Mouse (Mus musculus) MEL-GATA-1-ER (cell line): Measurements from ENCODE around the gene Slit3.

ENCODE experiments used
- DNase-seq: peaks from one replicate; pipeline ENCODE4 v3.0.0-alpha.2; 2012; ENCODE audit warnings: low read depth; ENCODE audit errors: extremely low read depth

The Slit3 gene

DNA sequence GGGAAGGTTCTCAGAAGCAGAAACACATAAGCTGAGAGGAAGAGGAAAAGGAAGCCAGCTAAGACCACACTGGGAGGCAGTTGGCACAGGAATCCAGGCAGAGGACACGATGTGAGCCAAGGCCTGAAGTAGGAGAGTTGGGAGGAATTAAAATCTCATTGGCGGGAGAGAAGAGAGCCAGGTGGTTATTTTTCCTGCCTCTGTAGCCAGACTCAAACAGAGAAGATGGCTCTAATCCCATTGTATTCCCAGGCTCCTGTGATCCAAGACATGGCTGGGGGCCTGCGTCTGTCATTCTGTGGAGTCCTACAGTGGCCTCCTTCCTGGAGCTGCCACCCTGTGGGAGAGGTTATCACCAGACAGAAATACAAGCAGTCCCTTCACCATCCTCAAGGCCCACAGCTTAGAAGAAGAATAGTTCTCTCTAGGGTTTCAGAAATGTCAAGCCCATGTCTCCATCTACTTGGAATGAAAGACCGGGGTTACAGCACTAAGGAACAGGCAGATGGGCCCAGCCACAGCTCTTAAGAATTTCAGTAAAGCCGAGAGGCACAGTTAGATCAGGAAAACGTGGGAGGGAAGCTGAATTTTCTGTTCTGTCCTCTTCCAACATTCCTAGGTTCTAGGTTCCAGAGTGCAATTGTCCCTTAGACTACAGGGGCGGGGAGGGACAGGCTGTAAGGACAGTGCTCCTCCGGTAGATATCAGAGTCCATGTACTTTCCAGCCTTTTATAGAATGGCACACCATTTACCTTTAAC, 183.4 kb downstream of the Slit3 start:
- DNase-seq: no peak

DNA sequence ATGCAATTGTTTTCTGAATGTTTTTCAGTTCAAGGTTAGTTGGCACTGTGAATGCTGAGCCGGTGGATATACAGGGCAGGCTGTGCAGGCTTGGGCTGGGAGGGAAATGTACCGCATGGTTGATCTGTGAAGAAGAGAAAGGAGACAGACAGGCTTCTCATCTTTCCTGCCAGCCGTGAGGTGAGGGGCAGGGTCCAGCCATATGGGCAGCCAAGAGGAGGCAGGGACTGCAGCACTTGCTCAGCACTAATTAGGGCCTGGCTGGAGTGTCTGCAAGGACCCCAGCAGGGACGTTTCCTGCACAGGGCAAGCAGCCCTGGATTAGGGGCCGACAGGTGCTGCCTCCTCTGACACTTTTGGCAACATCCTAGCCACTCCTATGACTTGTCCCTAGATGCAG, 184.1 kb downstream of the Slit3 start:
- no peak for DNase-seq

DNA sequence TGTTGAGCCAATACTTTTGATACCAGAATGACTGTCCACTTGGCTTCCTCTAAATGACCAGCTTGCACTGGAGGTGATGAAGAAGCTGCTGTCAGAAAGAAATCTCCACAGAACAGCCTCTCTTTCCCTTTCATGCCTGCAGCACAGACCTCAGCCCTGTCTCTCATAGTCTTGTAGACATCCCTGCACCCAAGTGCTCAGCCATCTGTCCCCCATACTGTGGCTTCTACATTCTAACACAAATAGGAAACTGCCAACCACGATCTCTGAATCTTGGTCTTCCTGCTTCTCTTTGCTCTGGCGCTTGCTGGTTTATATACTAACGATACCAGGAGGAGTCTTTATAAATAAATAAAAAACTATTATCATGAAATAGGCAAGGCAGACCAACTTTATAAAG, 184.9 kb downstream of the Slit3 start:
- DNase-seq: no peak

DNA sequence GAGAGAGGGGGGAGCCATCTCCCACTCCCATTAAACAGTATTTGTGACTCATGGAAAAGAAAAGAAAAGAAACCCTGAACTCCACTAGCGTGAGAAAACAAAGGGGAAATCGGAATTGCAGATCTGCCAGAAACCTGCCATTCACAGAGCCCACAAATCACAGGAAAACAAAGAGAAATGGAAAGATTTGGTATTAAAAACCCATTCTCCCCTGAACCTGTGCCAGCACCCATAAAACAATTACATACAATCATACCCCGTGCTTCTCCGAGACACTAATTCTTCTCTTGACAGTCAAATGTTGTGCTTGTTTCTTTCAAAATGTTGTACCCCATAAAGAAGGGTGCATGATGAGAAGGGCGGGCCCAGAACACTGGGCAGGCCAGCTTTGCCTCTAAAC, 185.9 kb downstream of the Slit3 start:
- DNase-seq: no peak

DNA sequence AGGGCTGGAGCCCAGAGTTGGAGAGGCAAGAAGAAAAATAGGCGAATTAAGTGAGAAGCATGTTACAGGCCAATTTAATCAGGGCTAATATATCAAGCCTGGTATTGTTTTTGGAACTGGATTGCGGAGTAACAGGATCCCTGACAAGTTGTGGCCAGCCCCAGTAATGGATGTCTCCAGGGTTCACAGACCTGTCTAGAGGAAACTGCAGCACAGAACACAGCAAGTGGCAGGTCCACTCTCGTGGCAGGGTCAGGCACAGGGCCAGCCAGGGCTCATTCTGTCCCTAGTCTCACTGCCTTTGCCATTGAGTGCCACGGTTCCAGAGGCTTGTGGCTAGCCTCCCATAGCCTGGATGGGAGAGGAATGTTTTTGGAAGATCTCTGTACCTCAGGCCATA, 187.0 kb downstream of the Slit3 start:
- no peak for DNase-seq

DNA sequence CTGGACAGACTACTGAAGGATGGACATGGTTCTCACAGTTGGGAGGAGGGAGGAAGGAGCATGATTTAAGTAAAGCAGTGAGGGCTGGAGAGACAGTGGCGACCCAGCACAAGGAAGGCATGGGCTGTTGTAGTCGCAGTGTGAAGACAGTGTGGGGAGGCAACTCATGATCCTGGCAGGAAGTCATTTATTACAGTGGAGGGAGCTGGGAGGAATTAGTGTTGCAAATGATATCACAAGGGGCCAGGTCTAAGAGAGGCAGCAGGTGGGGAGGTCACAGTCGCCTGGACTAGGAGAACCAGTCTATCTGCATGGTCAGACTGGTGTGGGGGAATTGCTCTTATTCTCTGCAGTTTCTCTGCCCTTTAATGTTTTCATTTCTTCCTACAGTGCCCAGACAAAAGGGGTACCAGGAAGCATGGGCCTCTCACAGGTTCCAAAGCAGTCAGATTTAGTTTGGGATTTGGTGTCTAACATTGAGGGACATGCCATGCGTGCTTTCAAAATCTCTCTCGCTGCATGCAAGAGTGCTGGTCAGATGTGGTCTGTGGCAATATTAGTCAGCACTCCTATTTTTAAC, 194.5 kb downstream of the Slit3 start:
- DNase-seq: no peak

DNA sequence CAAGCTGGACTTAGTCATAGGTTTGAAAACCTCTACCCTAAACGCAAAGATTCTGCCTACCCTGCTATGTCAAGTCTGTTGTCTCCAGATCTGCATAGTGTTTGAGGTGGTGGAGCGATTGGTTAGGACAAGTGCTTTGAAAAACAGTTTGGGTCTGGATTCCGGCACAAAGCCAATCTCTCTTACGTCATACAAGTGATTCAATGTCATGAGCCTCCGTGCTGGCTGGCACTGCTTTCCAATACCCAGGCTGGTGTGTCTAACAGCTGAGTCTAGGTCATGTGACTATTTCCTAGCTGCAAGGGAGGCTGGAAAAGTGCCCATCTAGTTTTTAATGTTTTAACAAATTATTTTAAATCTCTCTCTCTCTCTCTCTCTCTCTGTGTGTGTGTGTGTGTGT, 196.2 kb downstream of the Slit3 start:
- DNase-seq: no peak

DNA sequence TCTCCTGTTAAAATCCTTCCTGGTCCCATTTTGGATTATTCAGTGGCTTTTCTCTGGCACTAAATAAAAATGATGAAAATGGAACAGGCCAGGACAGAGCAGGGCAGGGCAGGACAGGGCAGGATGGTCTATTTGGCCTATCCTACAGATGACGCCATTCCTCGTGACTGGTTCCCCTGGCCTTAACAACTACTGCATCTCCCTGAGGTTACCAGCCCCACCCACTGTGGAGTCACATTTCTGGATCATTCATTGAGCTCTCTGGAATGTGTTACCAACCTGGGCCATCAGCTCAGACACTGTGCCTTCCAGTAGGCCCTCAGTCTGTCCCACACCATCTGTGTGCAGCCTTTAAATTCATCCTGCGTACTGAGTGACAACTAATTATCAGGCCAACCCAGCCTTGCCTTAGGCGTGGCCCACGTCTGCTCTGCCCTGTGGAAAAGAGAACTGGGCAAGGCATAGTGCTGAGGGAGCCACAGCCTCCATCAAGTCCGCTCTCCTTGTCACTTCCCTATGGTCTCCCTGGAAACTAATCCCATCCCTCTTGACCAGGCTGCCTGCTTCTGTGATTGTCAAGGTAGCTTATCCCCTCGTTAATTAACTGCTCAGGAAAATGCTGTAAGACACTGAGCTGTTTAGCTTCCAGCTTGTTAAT, 196.9 kb downstream of the Slit3 start:
- DNase-seq: no peak

DNA sequence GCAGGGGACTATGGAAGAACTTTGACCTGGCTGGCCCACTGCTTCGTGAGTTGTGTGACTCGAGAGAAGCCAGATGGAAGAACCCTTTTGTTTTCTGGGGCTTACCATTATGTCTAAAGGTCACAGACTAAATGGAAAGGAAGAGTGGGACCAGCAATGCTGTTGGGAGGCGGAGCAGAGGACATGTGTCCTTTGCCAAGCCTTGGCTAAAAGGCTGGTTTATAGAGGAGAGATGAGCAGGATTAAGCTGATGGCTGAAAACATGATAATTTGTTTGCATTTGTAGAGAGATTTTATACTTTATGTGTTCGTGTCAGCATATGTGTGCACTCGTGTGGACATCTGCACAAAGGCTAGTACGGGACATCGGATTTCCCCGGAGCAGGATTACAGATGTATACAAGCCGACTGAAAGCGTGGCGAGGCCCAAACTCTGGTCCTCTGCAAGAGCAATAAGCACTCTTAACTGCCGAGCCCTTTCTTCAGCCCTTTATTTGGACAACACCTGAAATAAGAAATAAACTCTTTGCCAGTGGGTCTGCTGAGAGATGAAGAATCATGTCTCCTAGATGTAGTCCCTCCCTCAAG, 197.5 kb downstream of the Slit3 start:
- DNase-seq: no peak

DNA sequence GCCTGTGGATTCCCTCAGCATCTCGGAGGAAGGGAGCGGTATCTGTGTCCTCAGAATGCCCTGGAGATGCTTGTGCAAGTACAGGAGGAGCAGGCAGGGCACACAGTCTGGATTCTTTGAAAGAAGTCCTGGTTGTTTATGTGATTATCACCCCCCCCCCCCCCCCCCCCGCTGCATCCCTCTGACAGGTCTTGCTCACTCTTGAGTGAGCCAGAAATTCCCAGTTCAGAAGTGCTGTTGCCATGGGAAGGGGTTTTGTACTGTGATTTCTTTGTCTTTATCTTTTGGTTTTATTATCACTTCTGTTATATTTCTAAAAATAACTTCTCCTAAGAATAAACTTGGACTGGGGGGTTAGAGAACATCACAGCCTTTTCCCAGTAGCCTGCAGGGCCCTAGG, 199.5 kb downstream of the Slit3 start:
- DNase-seq: no peak

DNA sequence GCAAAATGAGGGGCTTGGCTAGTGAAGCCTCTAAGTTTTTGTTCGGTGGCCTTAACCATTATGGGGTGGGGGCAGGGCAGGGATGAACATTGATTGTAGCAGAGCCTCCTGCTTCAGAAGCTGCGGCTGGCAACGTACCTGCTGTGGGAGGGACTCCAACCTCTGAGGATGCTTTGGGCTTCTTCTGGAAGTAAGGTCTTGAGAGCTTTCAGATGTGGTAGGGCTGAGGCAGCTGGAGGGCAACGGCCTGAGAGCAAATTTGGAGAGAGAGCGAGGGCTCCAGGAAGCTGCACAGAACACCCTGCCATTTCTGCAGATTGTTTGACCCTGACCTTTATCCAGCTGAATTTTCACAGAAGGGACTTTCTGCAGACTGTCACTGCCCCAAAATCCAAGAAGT, 203.4 kb downstream of the Slit3 start:
- no peak for DNase-seq

DNA sequence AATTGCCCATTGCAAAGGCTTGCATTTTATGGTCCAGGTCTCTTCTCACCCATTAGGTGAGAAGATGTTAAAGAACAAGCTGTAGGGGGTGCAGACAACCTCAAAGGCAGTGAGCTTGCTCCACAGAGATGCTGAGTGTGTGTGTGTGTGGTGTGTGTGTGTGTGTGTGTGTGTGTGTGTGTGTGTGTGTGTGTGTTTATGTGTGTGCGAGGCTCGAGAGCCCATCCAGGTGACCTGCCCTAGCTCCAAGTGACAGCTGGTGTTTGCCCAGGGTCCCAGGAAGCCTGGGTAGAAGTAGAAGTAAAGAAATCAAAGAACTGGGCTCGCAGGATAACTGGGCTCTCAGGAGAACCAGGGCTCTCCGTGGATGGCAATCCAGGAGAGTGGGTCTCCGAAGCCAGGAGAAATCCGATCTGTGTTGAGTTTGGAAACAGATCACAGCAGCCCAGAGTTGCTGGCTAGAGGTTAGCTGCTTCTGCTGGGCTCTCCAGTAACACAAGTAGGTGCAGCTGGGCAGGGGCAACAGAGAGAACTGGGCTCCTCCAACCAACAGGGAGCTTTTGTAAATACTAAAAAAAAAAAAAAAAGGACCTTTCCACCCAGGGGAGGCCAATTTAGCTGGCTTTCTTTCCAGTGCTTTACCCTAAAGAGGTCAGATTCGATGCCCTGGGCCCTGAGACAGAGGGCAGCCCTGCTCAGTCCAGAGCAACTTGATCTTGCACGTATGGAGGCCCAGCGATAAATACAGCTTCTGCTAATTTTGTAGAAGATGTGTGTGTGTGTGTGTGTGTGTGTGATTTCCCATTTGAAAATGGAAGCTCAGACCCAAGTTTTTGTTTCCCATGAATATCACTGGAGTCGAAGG, 204.3 kb downstream of the Slit3 start:
- DNase-seq: no peak

DNA sequence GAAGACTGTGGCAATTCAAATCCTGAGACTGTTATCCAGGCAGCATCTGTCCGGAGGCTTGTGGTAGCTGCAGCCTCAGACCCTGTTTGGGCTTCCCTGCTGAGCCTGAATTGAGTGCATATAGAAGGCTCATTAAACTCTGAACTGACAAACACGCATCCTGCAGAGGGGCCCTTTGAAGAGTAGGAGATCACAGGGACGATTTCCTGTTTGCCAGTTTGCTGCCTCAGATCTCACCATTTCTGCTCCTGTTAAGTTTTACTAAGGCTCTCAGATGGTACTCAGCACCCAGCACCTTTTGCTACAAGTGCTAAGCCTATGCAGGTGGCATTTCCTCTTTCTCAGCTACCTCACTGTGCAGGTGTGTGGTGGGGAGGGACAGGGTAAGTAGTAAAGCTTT, 205.3 kb downstream of the Slit3 start:
- DNase-seq: no peak

DNA sequence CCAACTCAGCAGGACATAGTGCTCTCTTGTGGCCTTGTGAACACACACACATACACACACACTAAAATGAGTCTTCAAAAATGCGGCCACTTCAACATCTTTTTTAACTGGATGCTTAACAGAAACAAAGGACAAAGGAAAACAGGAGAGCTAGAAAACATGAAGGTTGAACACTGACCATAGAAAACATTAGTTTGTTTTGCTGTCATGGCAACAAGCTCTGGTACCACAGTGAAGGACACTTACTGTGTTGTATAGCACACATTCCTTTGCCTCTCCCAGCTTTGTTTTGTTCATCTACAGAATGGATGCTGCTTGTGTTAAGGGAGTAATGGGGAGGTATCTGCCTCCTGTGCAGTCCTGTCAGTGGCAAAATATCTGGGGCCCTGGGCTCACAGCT, 206.9 kb downstream of the Slit3 start:
- no peak for DNase-seq

DNA sequence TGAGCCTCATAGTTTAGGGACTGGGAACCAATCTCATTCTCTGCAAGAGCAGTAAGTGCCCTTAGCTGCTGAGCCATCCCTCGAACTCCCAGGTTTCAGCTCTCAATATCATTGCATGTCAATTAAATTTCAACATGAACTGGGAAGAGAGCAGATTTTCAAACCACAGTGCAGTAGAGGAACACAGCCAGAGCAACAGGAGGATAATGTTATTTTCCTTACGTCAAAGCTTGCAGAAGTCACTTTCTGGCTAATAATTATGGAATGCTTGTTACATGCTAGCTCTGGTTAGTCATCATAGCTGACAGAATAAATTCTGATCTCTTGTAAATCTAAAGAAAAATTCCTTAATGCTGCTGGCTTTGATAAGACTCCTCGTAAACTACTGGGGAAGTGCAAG, 210.5 kb downstream of the Slit3 start:
- DNase-seq: no peak

DNA sequence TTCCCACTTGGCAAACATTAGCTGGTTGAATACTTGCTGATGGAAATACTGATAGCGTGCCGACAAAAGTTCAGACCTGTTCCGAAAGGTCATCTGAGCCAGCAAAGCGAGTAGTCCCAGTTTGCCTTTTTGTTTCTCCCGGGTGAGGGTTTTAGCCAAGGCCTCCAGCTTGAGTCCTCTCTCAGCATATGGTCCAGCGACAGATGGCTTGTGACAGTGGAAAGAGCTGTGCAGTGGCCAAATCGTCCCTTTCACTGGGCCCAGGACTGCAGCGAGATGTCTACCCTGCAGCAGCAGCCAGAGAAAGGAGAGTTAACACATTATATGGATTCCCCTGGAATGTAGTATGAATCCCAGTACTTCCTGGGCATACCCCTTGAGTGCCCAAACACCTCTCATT, 215.5 kb downstream of the Slit3 start:
- no peak for DNase-seq

DNA sequence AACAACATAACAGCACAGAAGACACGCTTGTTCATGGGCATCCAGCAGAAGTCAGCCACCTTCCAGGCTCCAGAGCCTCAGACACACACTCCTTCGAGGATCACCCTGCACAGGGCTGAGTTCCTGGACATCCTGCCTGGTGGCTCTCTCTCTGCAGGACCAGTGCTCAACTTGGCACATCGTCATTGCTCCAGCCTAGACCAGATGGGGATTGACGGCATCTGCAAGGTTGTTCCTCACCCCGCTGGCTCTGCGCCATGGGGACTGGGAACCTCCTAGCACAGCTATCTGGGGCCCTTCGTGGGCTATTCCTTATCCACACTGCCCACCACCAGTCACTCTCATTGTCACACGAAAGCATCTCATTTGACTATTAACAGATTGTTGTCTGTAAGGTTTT, 216.5 kb downstream of the Slit3 start:
- no peak for DNase-seq

DNA sequence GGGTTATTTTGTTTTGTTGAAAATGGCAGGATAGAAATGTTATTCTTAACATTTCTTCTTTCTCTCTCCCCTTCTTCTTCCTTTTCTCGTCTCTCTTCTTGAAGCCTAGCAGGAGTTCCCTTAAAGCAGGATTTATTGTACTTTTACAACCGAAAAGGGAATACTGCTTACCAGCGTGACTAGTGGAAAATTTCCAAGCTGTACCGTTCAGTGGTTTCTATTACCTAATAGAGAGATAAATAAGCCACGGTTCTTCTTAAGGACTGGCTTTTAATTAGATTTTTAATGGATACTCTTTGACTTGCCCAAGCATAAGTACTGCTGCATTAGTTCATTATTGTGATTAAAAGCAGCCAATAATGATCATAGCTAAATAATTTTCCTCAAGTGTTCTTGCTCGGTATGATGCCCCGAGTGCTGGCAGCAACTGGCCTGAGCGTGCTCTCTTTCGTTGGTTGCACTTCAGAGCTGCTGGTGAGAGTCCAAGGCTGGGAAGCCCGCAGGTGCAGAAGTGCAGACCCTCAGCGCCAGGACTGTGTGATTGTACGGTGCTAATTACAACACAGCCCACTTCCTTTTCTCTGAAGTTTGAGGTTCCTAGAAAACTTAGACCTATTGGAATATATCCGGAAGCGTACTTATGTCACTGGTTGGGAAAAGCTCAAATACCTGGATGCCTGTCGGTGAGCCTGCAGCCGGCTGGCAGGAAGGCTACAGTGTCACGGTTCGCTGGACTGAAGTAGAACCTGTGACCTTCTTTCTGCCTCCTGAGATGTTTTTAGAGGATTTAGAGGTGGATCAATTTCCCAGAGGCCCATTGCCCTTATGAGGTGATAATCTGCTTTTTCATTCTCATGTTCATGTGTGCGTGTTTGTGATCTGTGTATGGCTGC, 217.1 kb downstream of the Slit3 start:
- no peak for DNase-seq

DNA sequence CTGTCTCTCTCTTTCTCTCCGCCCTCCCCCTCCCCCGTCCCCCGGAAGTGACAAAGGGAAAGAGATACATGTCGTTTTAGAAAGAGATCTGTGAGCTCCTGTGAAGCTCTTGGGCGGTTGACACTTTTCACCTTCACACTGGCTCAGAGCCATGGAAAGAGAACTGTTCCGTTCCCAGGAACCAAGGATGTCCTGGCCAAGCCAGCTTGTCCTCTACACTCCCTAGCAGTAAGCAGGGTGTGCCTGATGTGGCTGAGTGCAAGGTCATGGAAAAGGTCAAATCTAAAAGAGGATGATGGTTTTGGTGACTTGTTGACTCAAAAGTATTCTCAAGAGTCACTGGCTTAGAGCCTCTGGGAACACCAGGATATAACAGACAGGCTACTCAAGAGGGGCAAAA, 219.7 kb downstream of the Slit3 start:
- no peak for DNase-seq

DNA sequence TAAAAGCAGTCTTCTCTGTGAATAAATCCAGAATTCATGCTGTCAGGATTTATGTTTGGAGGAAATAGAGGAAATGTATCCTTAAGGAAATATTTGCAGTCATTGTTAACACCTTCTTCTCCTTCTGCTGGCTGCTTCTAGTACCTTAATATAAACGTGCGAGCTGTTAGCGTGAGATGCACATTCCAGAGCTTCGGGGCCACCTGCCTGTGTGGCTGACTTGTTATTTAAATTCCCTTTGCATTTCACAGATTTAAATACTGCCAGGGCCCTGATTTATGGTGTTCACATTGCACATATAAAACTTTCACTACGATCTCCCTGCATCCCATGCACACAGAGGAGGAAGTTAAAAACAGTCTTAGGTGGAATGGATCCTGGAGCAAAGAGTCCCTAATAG, 221.5 kb downstream of the Slit3 start:
- DNase-seq: no peak
